Comparison of ENCODE assay signal across 8 mouse cellular contexts in genomic region chr13:97239343-97240180, GRCm38 (mm10). TPM values are rescaled to one million over a fixed set of nuclear protein-coding genes. Genes with fewer than 3 reads are reported as not detected.
A peak's percentile ranks its signal among the peaks of the same experiment; 100 is the strongest.
DNase-seq lines count a peak whose midpoint lies in the region; ATAC-seq and TF ChIP-seq lines count a peak whose summit lies in the region.

No protein-coding gene starts in this region.

- no peaks in the 10 kb centered on the region for H3K9me3 ChIP-seq in forebrain, embryonic 12.5 days
- no peaks in the 10 kb centered on the region for H3K9me3 ChIP-seq in lung, postnatal 0 days (ENCODE audit: low read length)

- ATAC-seq in frontal cortex, adult (ENCODE audit: low TSS enrichment), result peak; percentile 57
- ATAC-seq in forebrain, embryonic 12.5 days (ENCODE audit: low FRiP score), result no peak
- 0 out of 4 replicates have a peak, but pooled peaks have one; percentile 12 to 16 for ATAC-seq in hematopoietic stem cell, adult 5-6 weeks (replicated peaks in 1 of 2; ENCODE audit: insufficient read depth in 1 of 2, low FRiP score in 2 of 2, low TSS enrichment in 1 of 2, low read depth in 1 of 2, poor library complexity in 2 of 2, severe bottlenecking in 2 of 2)
- peak; percentile 12; the same call in 1 of the 2 replicates for ATAC-seq in lung, postnatal 0 days

- H3K9ac ChIP-seq in forebrain, embryonic 12.5 days, result no peak overlapping the region
- H3K9ac ChIP-seq in lung, postnatal 0 days (replicated peaks; ENCODE audit: low read depth), result no peak overlapping the region

- H3K27me3 ChIP-seq in forebrain, embryonic 12.5 days, result no peaks in the 10 kb centered on the region
- no peaks in the 10 kb centered on the region for H3K27me3 ChIP-seq in lung, postnatal 0 days (replicated peaks; ENCODE audit: insufficient read depth, low read length)

- no peak for DNase-seq in frontal cortex, postnatal 14 days (ENCODE audit: low spot score in 2 of 2)
- DNase-seq in brain, embryonic 14.5 days (ENCODE audit: low read depth), result peak; percentile 96
- DNase-seq in layer of hippocampus, adult 18-20 months (ENCODE audit: low spot score in 2 of 2), result peak; percentile 57 to 82
- DNase-seq in lung, postnatal 0 days (ENCODE audit: low spot score), result peak; percentile 88
- DNase-seq in retina, postnatal 7 days (ENCODE audit: low read depth, low spot score), result peak; percentile 43

- no peak for TF ChIP-seq EP300 in lung, postnatal 0 days (IDR thresholded peaks at IDR 0.05)

- peak overlapping the region; percentile 15; the same call in 1 of the 2 replicates for H3K4me3 ChIP-seq in forebrain, embryonic 12.5 days (replicated peaks)
- H3K4me3 ChIP-seq in lung, postnatal 0 days (ENCODE audit: low read depth, low read length), result no peak overlapping the region

- WGBS in forebrain, embryonic 12.5 days, result 8% methylated on average over 23 of the region's 23 CpGs
- 5% methylated on average over 23 of the region's 23 CpGs for WGBS in lung, postnatal 0 days

- no peaks in the 10 kb centered on the region for H3K36me3 ChIP-seq in forebrain, embryonic 12.5 days (replicated peaks)
- no peaks in the 10 kb centered on the region for H3K36me3 ChIP-seq in lung, postnatal 0 days (ENCODE audit: insufficient read depth, low read length)

- peaks cover 63% of the 10 kb centered on the region for H3K4me1 ChIP-seq in forebrain, embryonic 12.5 days
- peaks cover 4% of the 10 kb centered on the region; the same call in 1 of the 2 replicates for H3K4me1 ChIP-seq in lung, postnatal 0 days (ENCODE audit: insufficient read depth, low read depth, low read length)

- peak overlapping the region; percentile 99 for H3K27ac ChIP-seq in forebrain, embryonic 12.5 days
- H3K27ac ChIP-seq in lung, postnatal 0 days (ENCODE audit: low read length), result peak overlapping the region; percentile 44; the same call in 1 of the 2 replicates

- TF ChIP-seq POLR2A in brain, embryonic 14.5 days (IDR thresholded peaks at IDR 0.05; ENCODE audit: borderline replicate concordance, extremely low read depth, insufficient read depth, insufficient read length, poor library complexity, severe bottlenecking), result peak; percentile 19; the same call in 1 of the 2 replicates

- peak; percentile 59; the same call in 1 of the 2 replicates for TF ChIP-seq CTCF in brain, embryonic 14.5 days (IDR thresholded peaks at IDR 0.05; ENCODE audit: borderline replicate concordance, extremely low read depth, insufficient read depth, insufficient read length)
- peak; percentile 77 for TF ChIP-seq CTCF in lung, postnatal 0 days (IDR thresholded peaks at IDR 0.05)

- peak overlapping the region; percentile 71 for H3K4me2 ChIP-seq in forebrain, embryonic 12.5 days
- H3K4me2 ChIP-seq in lung, postnatal 0 days (replicated peaks; ENCODE audit: low read depth, low read length), result peak overlapping the region; percentile 96; the same call in 1 of the 2 replicates

RNA-seq across cellular contexts. Expression of gene Enc1, which starts 1.3 kb away (rescaled TPM):
- polyA plus RNA-seq in brain, embryonic 14.5 days (2012; rRNA removed), result 249 and 303 TPM in 2 replicates
- polyA plus RNA-seq in forebrain, embryonic 12.5 days (2016; fragmentation: Nextera tagmentation; extraction: Ambion mirVana), result 23.9 and 26.9 TPM in 2 replicates
- total RNA-seq in hematopoietic stem cell, adult 5-6 weeks (2017), result 4.5 and 5.5 TPM in 2 replicates
- 100 to 1,000 TPM; 757 to 762 TPM for total RNA-seq in layer of hippocampus, adult 18-20 months (2021)
- 2.6 and 4.0 TPM in 2 replicates for polyA plus RNA-seq in lung, postnatal 0 days (2015; fragmentation: Nextera tagmentation; extraction: Ambion mirVana)

RNA-seq across cellular contexts. Expression of gene Hexb, which starts 41.4 kb away (rescaled TPM):
- polyA plus RNA-seq in brain, embryonic 14.5 days (2012; rRNA removed), result 25.8 and 28.2 TPM in 2 replicates
- polyA plus RNA-seq in forebrain, embryonic 12.5 days (2016; fragmentation: Nextera tagmentation; extraction: Ambion mirVana), result 18.4 and 20.6 TPM in 2 replicates
- 36.3 and 44.5 TPM in 2 replicates for total RNA-seq in hematopoietic stem cell, adult 5-6 weeks (2017)
- 100 to 1,000 TPM; 121 to 138 TPM for total RNA-seq in layer of hippocampus, adult 18-20 months (2021)
- 23.6 and 26.6 TPM in 2 replicates for polyA plus RNA-seq in lung, postnatal 0 days (2015; fragmentation: Nextera tagmentation; extraction: Ambion mirVana)

Comparison
In these comparisons a context has a peak if more than half of its experiments do, and no peak if none do; other contexts are left out.
1. DNase-seq: peak in brain, embryonic 14.5 days (single experiment), layer of hippocampus, adult 18-20 months (2 of 2), lung, postnatal 0 days (single experiment) and retina, postnatal 7 days (single experiment); none in frontal cortex, postnatal 14 days (0 of 2).